Mouse (Mus musculus): ENCODE measurements around the gene Ntf3. TPM values are rescaled to one million over a fixed set of nuclear protein-coding genes. Genes with fewer than 3 reads are reported as not detected.

Gene Ntf3
- polyA plus RNA-seq, 1 experiment from 2014 or later: 22.9 TPM

DNA sequence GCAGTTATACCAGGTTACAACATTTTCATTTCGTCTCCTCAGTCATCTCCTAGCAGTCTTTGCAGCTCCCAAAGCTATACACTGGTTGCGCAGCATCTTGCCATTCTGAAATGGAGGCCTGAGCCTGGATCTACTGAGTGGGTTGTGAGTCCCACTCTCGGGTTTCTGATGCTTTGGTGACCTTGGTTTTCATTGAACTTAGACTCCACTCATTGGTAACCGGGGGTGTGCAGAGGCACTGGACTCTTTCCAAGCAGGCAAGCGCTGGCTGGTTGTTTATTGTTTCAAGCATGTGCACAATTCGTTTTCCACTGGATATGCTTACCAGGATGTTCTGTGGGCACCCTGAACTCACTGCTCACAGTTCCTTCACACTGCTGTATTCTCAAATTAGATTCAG, 71.7 kb downstream of the Ntf3 start:
- Histone ChIP-seq H3K27me3 (ENCODE audit: low read depth, poor library complexity, severe bottlenecking) (no peaks in the 10 kb centered on the region), H3K4me3 (no peak overlapping the region), H3K4me1 (no peaks in the 10 kb centered on the region), H3K27ac (no peak overlapping the region), H3K36me3 (peaks cover 17% of the 10 kb centered on the region), H3K9me3 (replicated peaks) (no peaks in the 10 kb centered on the region)
- no peak for DNase-seq (ENCODE audit: low spot score)
- WGBS: 89% methylated on average over 6 of the region's 6 CpGs

DNA sequence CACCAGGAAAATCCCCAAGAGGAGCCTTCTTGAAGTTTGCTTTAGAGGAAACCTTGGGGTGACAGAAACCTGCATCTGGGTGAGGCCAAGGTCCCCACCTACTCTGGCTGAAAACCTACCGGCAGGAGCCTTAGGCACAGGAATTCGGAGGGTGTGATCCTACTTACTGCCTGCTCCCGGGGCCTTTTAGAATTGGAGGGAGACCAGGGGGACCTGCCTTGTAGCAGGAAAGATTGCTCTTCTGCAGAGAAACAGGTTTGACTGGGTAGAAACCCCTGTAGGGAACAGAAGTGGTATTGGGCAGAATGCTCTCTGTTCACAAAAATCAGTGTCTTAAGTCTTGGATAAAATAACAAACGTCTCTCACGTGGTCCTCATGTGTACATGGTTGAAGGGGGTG, 74.7 kb downstream of the Ntf3 start:
- Histone ChIP-seq H3K9me3 (replicated peaks) (no peaks in the 10 kb centered on the region), H3K36me3 (no peaks in the 10 kb centered on the region; the same call in 1 of the 2 replicates), H3K27me3 (ENCODE audit: low read depth, poor library complexity, severe bottlenecking) (no peaks in the 10 kb centered on the region), H3K4me3 (no peak overlapping the region), H3K27ac (no peak overlapping the region), H3K4me1 (peaks cover under 1% of the 10 kb centered on the region)
- WGBS: 54% methylated on average over 5 of the region's 5 CpGs
- DNase-seq (ENCODE audit: low spot score): no peak

DNA sequence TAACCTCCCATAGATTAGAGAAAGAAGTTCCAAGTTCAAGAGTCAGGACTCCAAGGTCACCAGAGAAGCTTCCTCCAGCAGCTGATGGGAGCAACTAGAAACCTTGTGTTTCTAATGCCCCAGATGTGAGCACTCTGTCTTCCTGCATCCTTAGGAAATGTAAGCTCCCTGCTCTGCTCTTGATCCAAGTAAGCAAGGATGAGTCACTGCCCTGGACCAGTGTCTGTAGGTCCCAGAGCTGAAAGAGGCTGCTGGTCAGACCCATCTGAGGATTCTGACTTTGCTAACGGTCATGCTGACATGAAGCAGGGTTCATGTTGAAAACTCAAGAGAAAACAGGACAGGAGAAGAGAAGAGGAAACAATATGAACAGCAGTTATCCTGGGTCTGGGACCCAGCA, 76.6 kb downstream of the Ntf3 start:
- Histone ChIP-seq H3K27me3 (ENCODE audit: low read depth, poor library complexity, severe bottlenecking) (no peaks in the 10 kb centered on the region), H3K4me1 (peaks cover 15% of the 10 kb centered on the region), H3K4me3 (no peak overlapping the region), H3K36me3 (no peaks in the 10 kb centered on the region; the same call in 1 of the 2 replicates), H3K27ac (no peak overlapping the region), H3K9me3 (replicated peaks) (no peaks in the 10 kb centered on the region)
- no peak for DNase-seq (ENCODE audit: low spot score)
- 92% methylated on average over 1 of the region's 1 CpGs for WGBS

DNA sequence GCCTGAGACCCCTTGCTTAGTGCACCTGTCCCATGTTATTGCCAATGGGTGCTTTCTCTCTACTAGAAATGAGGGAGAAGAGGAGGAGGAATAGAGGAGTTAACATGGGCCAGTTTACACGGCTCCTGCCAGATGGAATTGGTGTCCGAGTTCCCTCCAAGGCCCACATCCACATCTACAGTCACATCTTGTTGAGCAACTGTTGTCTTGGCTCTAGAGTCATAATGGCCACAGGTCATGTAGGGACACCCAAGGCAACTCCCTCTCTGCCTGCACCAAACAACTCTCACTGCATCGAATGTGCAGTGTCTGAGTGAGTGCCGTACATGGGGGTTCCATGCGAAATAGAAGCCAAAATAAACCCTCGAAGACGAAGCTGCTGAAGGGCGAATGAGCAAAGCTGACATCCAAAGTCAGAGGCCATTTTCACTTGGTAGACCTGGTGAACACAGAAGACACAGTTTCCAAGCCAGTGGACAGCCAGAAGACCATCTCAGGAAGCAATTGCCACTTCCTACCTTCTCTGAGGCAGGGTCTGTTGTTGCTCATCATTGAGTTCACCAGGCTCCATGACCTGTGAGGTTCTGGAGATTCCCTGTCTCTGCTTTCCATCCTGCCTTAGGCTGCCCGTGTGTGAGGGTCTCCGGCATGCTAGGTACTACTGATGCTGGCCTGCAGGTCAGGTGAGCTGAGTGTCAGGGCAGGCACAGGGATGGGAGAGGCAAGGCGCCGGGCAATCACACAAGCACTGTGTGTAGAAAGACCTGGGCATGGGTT, 78.0 kb downstream of the Ntf3 start:
- Histone ChIP-seq H3K27ac (no peak overlapping the region), H3K27me3 (ENCODE audit: low read depth, poor library complexity, severe bottlenecking) (no peaks in the 10 kb centered on the region), H3K4me1 (peaks cover 15% of the 10 kb centered on the region), H3K36me3 (no peaks in the 10 kb centered on the region), H3K9me3 (replicated peaks) (no peaks in the 10 kb centered on the region), H3K4me3 (no peak overlapping the region)
- DNase-seq (ENCODE audit: low spot score): no peak
- WGBS: 94% methylated on average over 12 of the region's 12 CpGs

DNA sequence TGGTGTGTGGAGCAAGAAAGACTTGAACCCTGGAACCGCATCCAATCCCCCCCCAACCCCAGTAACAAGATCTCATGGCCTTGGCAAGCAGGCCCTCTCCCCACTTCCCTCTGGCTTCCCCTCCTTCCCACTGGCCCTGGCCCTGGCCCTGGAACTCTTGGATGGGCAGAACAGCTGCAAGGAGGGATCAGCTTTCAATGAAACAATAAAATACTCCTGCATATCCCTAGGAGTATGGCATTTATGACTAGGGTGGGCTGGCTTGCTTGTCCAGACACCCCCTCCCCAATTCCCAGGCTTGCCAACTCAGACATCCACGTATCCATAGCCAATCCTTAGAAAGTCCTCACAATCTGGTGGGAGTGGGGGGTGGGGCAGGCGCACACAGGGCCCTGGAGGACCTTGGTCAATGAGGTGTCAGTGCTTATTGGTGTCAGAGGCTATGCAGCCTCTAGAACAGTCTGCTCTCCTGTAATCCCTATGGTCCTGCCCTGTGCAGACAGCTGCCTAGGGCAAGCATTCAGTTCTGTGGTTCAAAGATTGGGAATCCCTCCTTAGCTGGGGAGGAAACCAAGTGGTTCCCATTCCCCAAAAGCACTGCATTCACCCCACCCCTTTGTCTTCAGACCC, 80.3 kb downstream of the Ntf3 start:
- 53% methylated on average over 3 of the region's 3 CpGs for WGBS
- H3K9me3 ChIP-seq (replicated peaks): no peaks in the 10 kb centered on the region
- H3K27ac ChIP-seq: peak overlapping the region; percentile 46; the same call in 1 of the 2 replicates
- H3K4me3 ChIP-seq: no peak overlapping the region
- H3K27me3 ChIP-seq (ENCODE audit: low read depth, poor library complexity, severe bottlenecking): no peaks in the 10 kb centered on the region
- H3K4me1 ChIP-seq: peaks cover 15% of the 10 kb centered on the region
- peak; percentile 42 for DNase-seq (ENCODE audit: low spot score)
- no peaks in the 10 kb centered on the region for H3K36me3 ChIP-seq

DNA sequence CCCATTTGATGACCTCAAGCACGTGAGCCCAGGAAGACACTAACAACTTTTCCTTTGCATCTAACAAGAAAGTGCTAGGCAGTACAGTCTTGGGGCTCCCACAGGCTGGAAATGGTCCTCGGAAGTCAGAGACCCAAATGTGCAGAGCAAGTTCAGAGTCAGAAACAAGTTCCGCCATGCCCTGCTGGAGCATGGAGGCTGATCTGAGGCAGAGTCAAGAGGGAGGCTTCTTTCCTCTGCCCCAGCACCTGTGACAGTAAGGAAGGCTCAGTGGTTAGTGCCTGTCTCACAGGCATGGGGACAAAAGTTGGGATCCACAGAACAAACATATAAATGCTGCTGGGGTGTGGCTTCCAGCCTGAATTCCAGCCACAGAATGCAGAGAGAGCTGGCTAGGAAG, 86.2 kb downstream of the Ntf3 start:
- no peaks in the 10 kb centered on the region; the same call in 1 of the 2 replicates for H3K4me1 ChIP-seq
- no peaks in the 10 kb centered on the region for H3K27me3 ChIP-seq (ENCODE audit: low read depth, poor library complexity, severe bottlenecking)
- no peak overlapping the region for H3K27ac ChIP-seq
- no peaks in the 10 kb centered on the region for H3K9me3 ChIP-seq (replicated peaks)
- 84% methylated on average over 3 of the region's 3 CpGs for WGBS
- no peak overlapping the region for H3K4me3 ChIP-seq
- H3K36me3 ChIP-seq: no peaks in the 10 kb centered on the region
- DNase-seq (ENCODE audit: low spot score): no peak

DNA sequence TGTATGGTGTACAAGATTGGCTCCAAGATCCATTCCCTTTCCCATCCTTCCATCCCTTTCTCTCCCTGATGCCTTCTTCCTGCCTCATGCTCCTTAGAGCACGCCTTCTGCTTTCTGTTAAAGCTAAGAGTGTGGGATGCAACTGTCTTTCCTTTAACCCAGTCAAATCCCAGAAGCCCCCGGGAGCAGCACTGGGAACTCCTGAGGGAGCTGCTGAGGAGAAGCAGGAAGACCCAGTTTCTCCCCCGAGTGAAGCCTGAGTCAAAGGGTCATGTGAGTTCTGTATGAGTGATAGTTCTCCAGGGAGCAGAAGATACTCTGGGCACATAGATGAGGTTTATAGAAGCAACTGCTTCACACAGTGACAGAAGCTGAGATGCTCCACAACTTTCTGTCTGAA, 109.0 kb downstream of the Ntf3 start:
- WGBS: 88% methylated on average over 3 of the region's 3 CpGs
- DNase-seq (ENCODE audit: low spot score): no peak
- Histone ChIP-seq H3K27ac (no peak overlapping the region), H3K9me3 (replicated peaks) (no peaks in the 10 kb centered on the region), H3K36me3 (no peaks in the 10 kb centered on the region), H3K4me1 (no peaks in the 10 kb centered on the region), H3K4me3 (no peak overlapping the region), H3K27me3 (ENCODE audit: low read depth, poor library complexity, severe bottlenecking) (no peaks in the 10 kb centered on the region)

DNA sequence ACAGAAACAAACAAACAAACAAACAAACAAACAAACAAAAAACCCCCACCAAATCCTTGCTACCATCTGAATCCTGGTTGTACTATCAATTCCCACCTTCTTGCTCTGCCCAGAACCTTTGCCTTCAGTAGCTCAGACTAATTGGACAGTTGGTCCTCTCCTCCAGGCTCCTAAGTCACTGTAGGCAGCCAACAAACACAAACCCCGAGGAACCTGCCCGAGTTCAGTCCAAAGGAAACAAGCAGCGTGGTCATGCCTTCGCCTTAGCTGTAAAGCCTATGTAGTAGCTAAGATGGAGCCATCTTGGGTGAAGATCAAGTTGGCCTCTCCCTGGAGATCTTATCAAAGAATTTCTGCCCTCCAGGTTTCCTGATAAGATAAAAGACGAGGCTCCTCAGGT, 113.6 kb downstream of the Ntf3 start:
- no peaks in the 10 kb centered on the region for H3K36me3 ChIP-seq
- H3K4me1 ChIP-seq: no peaks in the 10 kb centered on the region
- H3K4me3 ChIP-seq: no peak overlapping the region
- no peak for DNase-seq (ENCODE audit: low spot score)
- H3K9me3 ChIP-seq (replicated peaks): no peaks in the 10 kb centered on the region
- H3K27ac ChIP-seq: no peak overlapping the region
- no peaks in the 10 kb centered on the region for H3K27me3 ChIP-seq (ENCODE audit: low read depth, poor library complexity, severe bottlenecking)
- 87% methylated on average over 5 of the region's 5 CpGs for WGBS

Data from limb, embryonic 10.5 days (tissue).